Mouse (Mus musculus) limb, embryonic 12.5 days (tissue): ENCODE measurements around the gene Cntnap2. TPM values are rescaled to one million over a fixed set of nuclear protein-coding genes. Genes with fewer than 3 reads are reported as not detected.

Source experiments
- ATAC-seq: fragments of 200-750 bp; cut with Nextera tagmentation; 2 replicates; pipeline ENCODE4 v1.8.0; 2017; ENCODE audit warnings: low read depth, moderate TSS enrichment; ENCODE audit not compliant: insufficient number of reproducible peaks, insufficient read depth, low FRiP score, low TSS enrichment
- H3K27ac ChIP-seq: fragments of 300-500 bp; sonication (generic); 2 replicates; pipeline ENCODE4 v1.5.1; 2016; ENCODE audit warnings: mild to moderate bottlenecking, moderate library complexity
- H3K27me3 ChIP-seq: fragments of 300-500 bp; sonication (generic); 2 replicates; pipeline ENCODE4 v1.6.1; 2016; ENCODE audit warnings: mild to moderate bottlenecking, moderate library complexity
- H3K36me3 ChIP-seq: fragments of 300-500 bp; sonication (generic); 2 replicates; pipeline ENCODE4 v1.6.1; 2016; ENCODE audit warnings: mild to moderate bottlenecking, moderate library complexity
- H3K4me1 ChIP-seq: fragments of 300-500 bp; sonication (generic); replicated peaks from 2 replicates; pipeline ENCODE4 v1.6.1; 2016
- H3K4me2 ChIP-seq: fragments of 300-500 bp; sonication (generic); 2 replicates; pipeline ENCODE4 v1.6.1; 2016; ENCODE audit warnings: mild to moderate bottlenecking, moderate library complexity
- H3K4me3 ChIP-seq: fragments of 300-500 bp; sonication (generic); replicated peaks from 2 replicates; pipeline ENCODE4 v1.5.1; 2016; ENCODE audit warnings: mild to moderate bottlenecking
- H3K9ac ChIP-seq: fragments of 300-500 bp; sonication (generic); replicated peaks from 2 replicates; pipeline ENCODE4 v1.6.1; 2016; ENCODE audit warnings: mild to moderate bottlenecking, moderate library complexity
- H3K9me3 ChIP-seq: fragments of 300-500 bp; sonication (generic); 2 replicates; pipeline ENCODE4 v1.6.1; 2016; ENCODE audit warnings: mild to moderate bottlenecking, moderate library complexity
- WGBS: fragments of 180-500 bp; shearing (Covaris S2); methylation state at CpG from one replicate; pipeline ENCODE4 v1.1.7; 2016; 5-methylcytosine and 5-hydroxymethylcytosine counted together
- polyA plus RNA-seq: library from polyadenylated mRNA; unstranded; fragments of >200 nt; fragmentation: Nextera tagmentation; extraction: Ambion mirVana; gene quantifications from 2 replicates; pipeline ENCODE4 v1.2.1, GENCODE M21; 2016

Gene Cntnap2
- polyA plus RNA-seq, 1 experiment from 2014 or later, result 1.6 TPM

DNA sequence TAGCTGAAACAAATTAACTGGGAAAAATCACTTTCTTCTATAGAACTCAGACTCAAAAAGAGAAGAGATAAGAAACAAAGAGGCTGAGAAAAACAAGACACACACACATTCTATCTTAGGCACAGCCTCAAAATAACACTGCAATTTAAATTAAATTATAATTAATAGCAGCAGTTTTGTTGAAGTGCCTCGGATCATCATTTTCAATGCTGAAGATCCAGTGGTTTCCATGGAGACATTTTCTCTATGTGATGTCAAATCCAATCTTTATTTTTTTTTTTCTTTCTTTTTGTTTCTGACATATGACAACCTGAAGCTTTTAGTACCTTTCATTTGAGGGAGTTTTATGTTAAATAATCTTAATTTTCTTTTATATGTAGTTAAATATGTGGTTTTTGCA is 2228.6 kb downstream of the Cntnap2 start:
- no peak overlapping the region for H3K4me3 ChIP-seq
- no peaks in the 10 kb centered on the region for H3K27me3 ChIP-seq
- H3K9me3 ChIP-seq, result no peaks in the 10 kb centered on the region
- H3K4me1 ChIP-seq, result peaks cover 5% of the 10 kb centered on the region
- no peak overlapping the region for H3K4me2 ChIP-seq
- no peak for ATAC-seq
- H3K36me3 ChIP-seq, result no peaks in the 10 kb centered on the region
- 86% methylated on average over 1 of the region's 1 CpGs for WGBS
- H3K27ac ChIP-seq, result no peak overlapping the region
- no peak overlapping the region for H3K9ac ChIP-seq

DNA sequence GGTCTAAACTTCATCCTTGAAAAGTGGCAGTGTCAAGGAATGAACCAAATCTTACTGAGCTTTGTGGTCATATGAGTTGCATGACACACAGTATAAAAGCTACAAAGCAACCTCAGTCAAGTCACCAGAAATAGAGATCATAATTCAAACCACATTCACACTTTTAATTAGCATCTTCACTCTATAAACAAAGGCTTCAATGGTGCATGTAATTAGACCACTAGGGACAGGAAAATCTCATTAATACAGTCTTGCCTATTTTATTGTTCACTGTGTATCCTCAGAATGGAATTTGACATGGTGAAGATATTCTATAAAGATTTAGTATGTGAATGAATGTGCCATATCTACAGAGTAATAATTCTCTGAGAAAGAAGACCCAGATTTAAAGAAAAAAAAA is 2232.8 kb downstream of the Cntnap2 start:
- H3K9ac ChIP-seq, result no peak overlapping the region
- H3K4me2 ChIP-seq, result no peak overlapping the region
- H3K27ac ChIP-seq, result no peak overlapping the region
- H3K36me3 ChIP-seq, result no peaks in the 10 kb centered on the region
- no peak for ATAC-seq
- H3K4me3 ChIP-seq, result no peak overlapping the region
- no peaks in the 10 kb centered on the region for H3K9me3 ChIP-seq
- no peaks in the 10 kb centered on the region for H3K4me1 ChIP-seq
- no peaks in the 10 kb centered on the region for H3K27me3 ChIP-seq

DNA sequence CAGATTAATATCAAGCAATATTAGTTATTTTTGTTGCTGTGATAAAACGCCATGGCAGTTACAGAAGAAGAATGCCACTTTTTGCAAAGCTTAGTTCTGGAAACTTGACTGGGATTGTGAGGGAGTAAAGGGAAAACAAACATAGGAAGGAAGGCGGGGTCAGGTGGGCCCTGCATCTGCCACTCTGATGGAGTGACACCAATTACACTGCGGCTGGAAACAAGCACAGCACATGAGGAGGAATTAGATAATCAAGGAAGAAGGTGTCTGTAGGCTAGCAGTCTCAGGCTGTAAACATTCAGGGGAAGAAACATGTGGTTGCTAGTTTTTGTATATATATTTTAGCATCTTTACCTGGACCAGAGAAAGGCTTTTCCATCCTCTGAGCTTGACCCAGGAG is 2233.3 kb downstream of the Cntnap2 start:
- ATAC-seq, result no peak
- no peak overlapping the region for H3K4me3 ChIP-seq
- no peaks in the 10 kb centered on the region for H3K36me3 ChIP-seq
- H3K27ac ChIP-seq, result no peak overlapping the region
- H3K9me3 ChIP-seq, result no peaks in the 10 kb centered on the region
- H3K4me1 ChIP-seq, result no peaks in the 10 kb centered on the region
- no peaks in the 10 kb centered on the region for H3K27me3 ChIP-seq
- H3K4me2 ChIP-seq, result no peak overlapping the region
- H3K9ac ChIP-seq, result no peak overlapping the region
- 69% methylated on average over 3 of the region's 3 CpGs for WGBS

DNA sequence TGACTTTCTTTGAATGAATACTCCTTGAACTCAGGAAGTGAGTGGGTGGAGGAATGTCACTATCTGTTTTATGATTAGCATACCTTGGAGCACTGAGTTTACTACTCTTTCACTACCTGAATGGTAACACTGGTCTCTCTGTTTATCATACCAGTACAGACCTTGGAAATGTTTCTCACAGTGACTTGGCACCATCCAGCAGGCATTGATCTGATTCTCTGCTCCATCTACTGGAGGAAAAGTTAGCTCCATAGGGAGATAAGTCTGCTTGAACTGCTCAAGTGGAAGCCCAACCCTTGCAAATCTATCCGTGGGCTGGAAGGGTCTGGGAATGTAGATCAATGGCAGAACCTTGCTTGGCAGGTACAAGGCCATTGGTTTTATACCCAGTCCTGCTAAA is 2235.3 kb downstream of the Cntnap2 start:
- H3K4me1 ChIP-seq, result no peaks in the 10 kb centered on the region
- no peaks in the 10 kb centered on the region for H3K27me3 ChIP-seq

DNA sequence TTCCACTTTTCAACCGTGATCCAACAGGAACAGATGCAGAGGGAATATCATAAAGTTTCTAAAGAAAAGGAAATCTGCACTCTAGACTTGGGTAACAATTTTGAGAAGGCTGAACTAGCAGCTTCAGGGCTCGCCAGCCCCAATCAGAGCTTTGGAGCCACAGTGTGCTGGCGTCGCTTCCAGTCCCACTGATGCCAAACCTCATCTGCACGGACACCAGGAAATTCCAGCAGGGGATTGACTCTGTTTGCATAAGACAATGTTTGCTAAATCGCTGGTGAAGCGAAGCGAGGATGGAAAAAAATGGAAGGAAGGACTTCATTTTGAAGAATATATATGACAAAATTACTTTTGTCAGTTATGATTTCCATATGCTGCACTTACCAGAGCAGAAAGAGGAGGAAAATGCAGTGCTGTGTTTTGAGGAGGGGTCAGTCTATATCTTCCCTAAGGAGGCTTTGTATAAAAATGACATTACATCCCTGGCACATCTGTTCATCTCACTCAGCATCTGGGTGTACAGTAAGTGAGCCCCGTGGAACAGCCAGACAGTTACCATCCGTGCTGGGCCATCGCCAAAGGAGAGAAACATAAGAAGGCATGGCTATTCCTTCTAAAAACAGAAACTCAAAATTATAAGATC is 2245.8 kb downstream of the Cntnap2 start:
- Histone ChIP-seq H3K27me3 (no peaks in the 10 kb centered on the region), H3K4me2 (no peak overlapping the region), H3K9ac (no peak overlapping the region), H3K4me3 (no peak overlapping the region), H3K9me3 (no peaks in the 10 kb centered on the region), H3K27ac (no peak overlapping the region), H3K4me1 (no peaks in the 10 kb centered on the region), H3K36me3 (no peaks in the 10 kb centered on the region)
- WGBS, result 76% methylated on average over 11 of the region's 11 CpGs
- ATAC-seq, result no peak

More for the DNA sequence above, 2235.3 kb downstream of the Cntnap2 start:
- Histone ChIP-seq H3K36me3 (no peaks in the 10 kb centered on the region), H3K9ac (no peak overlapping the region), H3K4me3 (no peak overlapping the region), H3K4me2 (no peak overlapping the region), H3K9me3 (no peaks in the 10 kb centered on the region), H3K27ac (no peak overlapping the region)
- ATAC-seq, result no peak
- 39% methylated on average over 1 of the region's 1 CpGs for WGBS

DNA sequence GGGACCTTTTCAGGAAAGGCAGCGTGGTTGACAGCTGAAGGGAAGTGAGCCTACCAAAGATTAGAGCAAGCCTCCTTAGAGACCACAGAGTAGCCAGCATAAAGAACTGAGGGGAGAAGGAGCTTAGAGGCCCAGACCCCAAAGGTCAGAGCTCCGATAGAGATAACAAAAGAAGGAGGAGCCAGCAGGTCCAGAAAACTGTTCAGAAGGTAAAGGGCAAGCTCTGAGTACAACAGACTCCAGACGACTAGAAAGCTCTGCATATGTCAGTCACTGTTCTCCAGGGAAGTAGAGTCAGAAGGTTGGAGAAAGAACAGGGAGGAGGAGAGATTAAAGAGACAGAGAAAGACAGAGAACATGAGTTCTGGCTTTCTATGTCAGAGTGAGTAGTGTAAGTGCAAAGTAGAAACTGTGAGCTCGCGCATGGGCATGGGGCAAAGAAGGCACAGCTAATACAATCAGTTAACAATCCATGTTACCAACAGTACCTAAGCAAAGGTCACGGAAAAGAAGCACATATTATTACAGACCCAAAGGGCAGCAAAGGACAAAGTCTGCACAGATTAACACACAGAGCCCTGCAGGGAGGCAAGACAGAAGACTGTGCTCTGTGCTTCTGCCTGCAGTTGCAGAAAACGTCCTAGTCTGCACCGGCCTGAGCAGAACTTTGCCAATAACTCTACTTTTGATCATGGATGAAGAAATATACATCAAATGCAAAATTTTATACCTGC is 2247.1 kb downstream of the Cntnap2 start:
- H3K4me3 ChIP-seq, result no peak overlapping the region
- no peaks in the 10 kb centered on the region for H3K36me3 ChIP-seq
- no peaks in the 10 kb centered on the region for H3K9me3 ChIP-seq
- H3K27ac ChIP-seq, result no peak overlapping the region
- 66% methylated on average over 8 of the region's 8 CpGs for WGBS
- ATAC-seq, result no peak
- no peak overlapping the region for H3K4me2 ChIP-seq
- no peaks in the 10 kb centered on the region for H3K27me3 ChIP-seq
- no peak overlapping the region for H3K9ac ChIP-seq
- no peaks in the 10 kb centered on the region for H3K4me1 ChIP-seq

DNA sequence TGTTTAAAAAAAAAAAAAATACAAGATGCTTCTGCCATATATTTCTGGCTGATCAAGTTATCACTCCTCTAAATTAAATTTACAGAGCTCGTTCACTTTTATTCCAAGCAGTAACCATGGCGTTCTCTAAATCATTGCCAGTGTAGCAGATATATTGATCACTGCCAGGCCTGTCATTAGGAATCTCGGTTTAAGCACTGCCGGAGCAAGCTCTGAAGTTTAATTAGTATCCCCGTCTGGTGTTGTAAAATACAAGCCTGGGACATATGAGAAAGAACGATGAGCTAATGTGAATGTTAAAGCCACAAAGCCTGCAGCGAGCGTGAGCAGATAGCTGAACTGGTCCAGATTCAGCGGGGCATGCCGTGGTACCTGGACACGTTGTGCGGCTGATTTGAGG is 2247.8 kb downstream of the Cntnap2 start:
- Histone ChIP-seq H3K9ac (no peak overlapping the region), H3K36me3 (no peaks in the 10 kb centered on the region), H3K4me2 (no peak overlapping the region), H3K9me3 (no peaks in the 10 kb centered on the region), H3K27me3 (no peaks in the 10 kb centered on the region), H3K4me1 (no peaks in the 10 kb centered on the region), H3K27ac (no peak overlapping the region), H3K4me3 (no peak overlapping the region)
- ATAC-seq, result no peak
- 44% methylated on average over 12 of the region's 12 CpGs for WGBS

DNA sequence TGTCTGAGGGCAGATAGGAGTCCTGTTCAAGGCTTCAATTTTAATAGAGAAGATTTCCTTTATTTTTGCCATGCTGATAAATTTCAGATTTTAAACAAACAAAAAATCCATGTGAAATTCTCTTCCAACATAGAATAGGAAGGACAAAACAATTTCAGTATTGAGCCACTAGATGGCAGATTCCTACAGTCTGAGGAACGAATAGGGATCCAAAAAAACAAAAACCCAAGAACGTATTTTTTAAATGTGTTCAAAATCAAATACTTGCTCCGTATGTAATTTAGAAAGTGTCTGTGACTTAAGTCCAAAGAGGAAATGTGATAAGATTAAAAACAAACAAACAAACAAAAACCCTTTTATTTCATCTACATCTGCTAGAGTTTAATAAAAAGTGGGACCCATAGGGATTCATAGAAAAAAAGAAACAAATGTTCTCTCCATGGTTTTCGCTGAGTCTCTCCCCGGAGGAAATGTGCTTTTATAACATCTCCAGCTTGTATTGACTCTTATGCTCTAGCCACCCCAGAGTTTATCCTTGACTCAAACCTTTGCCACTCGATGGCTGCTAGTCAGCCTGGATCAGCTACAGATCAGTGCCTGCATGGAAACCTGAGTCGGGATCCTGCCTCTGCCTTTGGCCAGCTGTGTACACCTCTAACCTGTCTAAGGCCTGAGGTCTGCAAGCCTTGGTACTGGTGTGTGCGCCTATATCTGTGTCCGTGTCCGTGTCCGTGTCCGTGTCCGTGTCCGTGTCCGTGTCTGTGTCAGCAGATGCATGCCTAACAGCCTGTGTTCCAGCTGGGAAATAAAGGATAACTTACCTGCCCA is 2255.6 kb downstream of the Cntnap2 start:
- H3K4me1 ChIP-seq, result peaks cover 14% of the 10 kb centered on the region
- 0 out of 2 replicates have a peak overlapping the region, but pooled peaks have one; percentile 42 for H3K9ac ChIP-seq
- H3K4me3 ChIP-seq, result peak overlapping the region; percentile 15
- H3K27me3 ChIP-seq, result no peaks in the 10 kb centered on the region
- peak overlapping the region; percentile 53 for H3K4me2 ChIP-seq
- 0 out of 2 replicates have a peak overlapping the region, but pooled peaks have one; percentile 7 for H3K27ac ChIP-seq
- no peaks in the 10 kb centered on the region for H3K9me3 ChIP-seq
- no peaks in the 10 kb centered on the region for H3K36me3 ChIP-seq
- peak; percentile 71 for ATAC-seq
- 54% methylated on average over 15 of the region's 15 CpGs for whole genome bisulfite sequencing

DNA sequence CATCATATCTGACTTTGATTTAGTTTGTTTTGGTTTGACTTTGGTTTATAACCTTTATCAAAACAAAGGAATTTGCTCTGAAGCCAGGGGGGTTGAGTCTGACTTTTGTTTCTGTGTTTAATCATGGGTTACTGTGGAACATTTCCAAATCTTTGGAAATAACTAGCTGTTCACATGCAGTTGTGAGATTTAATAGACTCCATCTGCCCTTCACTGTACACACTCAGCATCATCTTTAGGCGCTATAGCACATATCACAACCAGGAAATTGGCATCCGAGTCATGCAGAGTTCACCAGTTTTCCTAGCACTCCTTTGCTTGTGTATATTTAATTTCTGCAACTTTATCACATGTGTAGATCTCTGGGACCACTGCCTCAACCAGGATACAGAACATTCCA is 2256.3 kb downstream of the Cntnap2 start:
- Histone ChIP-seq H3K4me2 (no peak overlapping the region), H3K4me3 (no peak overlapping the region), H3K9me3 (no peaks in the 10 kb centered on the region), H3K4me1 (peaks cover 14% of the 10 kb centered on the region), H3K27me3 (no peaks in the 10 kb centered on the region), H3K27ac (0 out of 2 replicates have a peak overlapping the region, but pooled peaks have one; percentile 7), H3K36me3 (no peaks in the 10 kb centered on the region), H3K9ac (no peak overlapping the region)
- ATAC-seq, result no peak
- 75% methylated on average over 2 of the region's 2 CpGs for WGBS

DNA sequence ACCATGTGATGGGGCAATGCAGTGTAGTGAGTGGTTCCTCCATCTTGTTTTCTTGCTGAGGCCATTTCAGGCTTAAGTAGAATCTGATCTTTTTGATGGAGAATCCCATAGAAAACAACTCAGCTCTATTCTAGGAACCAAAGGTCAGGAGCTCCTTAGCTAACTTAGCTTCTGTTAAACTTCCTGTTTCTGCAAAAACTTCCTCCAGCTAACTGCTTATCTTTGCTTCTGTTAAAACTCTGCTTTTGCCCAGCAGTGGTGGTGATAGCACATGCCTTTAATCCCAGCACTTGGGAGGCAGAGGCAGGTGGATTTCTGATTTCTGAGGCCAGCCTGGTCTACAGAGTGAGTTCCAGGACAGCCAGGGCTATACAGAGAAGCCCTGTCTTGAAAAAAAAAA is 2258.1 kb downstream of the Cntnap2 start:
- Histone ChIP-seq H3K4me3 (no peak overlapping the region), H3K27me3 (no peaks in the 10 kb centered on the region), H3K36me3 (no peaks in the 10 kb centered on the region), H3K27ac (no peak overlapping the region), H3K4me1 (peaks cover 14% of the 10 kb centered on the region), H3K4me2 (no peak overlapping the region), H3K9me3 (no peaks in the 10 kb centered on the region), H3K9ac (no peak overlapping the region)
- ATAC-seq, result no peak

DNA sequence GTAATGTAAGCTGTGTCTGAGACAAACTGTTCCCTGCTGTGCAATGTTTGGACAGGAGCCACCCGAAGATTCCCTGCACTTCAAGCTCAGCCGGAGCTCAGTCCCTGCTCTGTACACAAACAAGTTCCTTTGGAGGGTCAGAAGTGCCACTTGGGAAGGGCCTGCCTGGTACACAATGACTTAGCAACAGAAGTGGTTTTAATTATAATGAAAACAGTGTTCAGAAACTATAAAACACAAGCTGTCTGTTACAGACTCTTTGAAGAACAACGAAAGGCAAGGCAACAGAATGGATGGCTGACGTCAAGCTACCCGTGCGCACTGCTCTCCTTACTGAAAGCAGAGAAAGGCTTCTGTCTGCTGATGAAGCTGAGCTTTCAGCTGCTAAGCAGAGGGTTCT is 2259.5 kb downstream of the Cntnap2 start:
- Histone ChIP-seq H3K27ac (0 out of 2 replicates have a peak overlapping the region, but pooled peaks have one; percentile 0), H3K9ac (no peak overlapping the region), H3K4me1 (peaks cover 14% of the 10 kb centered on the region), H3K9me3 (no peaks in the 10 kb centered on the region), H3K27me3 (no peaks in the 10 kb centered on the region), H3K36me3 (no peaks in the 10 kb centered on the region), H3K4me3 (peak overlapping the region; percentile 5), H3K4me2 (peak overlapping the region; percentile 33)
- no peak for ATAC-seq
- WGBS, result 5% methylated on average over 6 of the region's 6 CpGs
